Mouse (Mus musculus) forebrain, embryonic 10.5 days (tissue): ENCODE data around the gene Tmbim1. TPM values are rescaled to one million over a fixed set of nuclear protein-coding genes. Genes with fewer than 3 reads are reported as not detected.
"Not testable (repeated sequence)": the region's sequence is repeated elsewhere in the genome, so short reads cannot be mapped to it uniquely, and the experiment has no call there.

Experiments used
- DNase-seq: peaks from one replicate; pipeline ENCODE4 v3.0.0-alpha.2; 2017; ENCODE audit warnings: low spot score; ENCODE audit errors: extremely low spot score
- H3K27ac ChIP-seq: fragments of 300-500 bp; sonication (generic); 2 replicates; pipeline ENCODE4 v1.5.1; 2016; ENCODE audit warnings: mild to moderate bottlenecking
- H3K27me3 ChIP-seq: fragments of 300-500 bp; sonication (generic); 2 replicates; pipeline ENCODE4 v1.6.1; 2016; ENCODE audit warnings: mild to moderate bottlenecking; ENCODE audit not compliant: poor library complexity, severe bottlenecking
- H3K36me3 ChIP-seq: fragments of 300-500 bp; sonication (generic); replicated peaks from 2 replicates; pipeline ENCODE4 v1.6.1; 2016; ENCODE audit warnings: mild to moderate bottlenecking, moderate library complexity
- H3K4me1 ChIP-seq: fragments of 300-500 bp; sonication (generic); 2 replicates; pipeline ENCODE4 v1.6.1; 2016
- H3K4me3 ChIP-seq: fragments of 300-500 bp; sonication (generic); 2 replicates; pipeline ENCODE4 v1.5.1; 2016; ENCODE audit warnings: mild to moderate bottlenecking, moderate library complexity
- H3K9me3 ChIP-seq: fragments of 300-500 bp; sonication (generic); 2 replicates; pipeline ENCODE4 v1.6.1; 2016; ENCODE audit warnings: mild to moderate bottlenecking, moderate library complexity
- WGBS: fragments of 180-500 bp; shearing (Covaris S2); methylation state at CpG from one replicate; pipeline ENCODE4 v1.1.7; 2016; 5-methylcytosine and 5-hydroxymethylcytosine counted together
- polyA plus RNA-seq: library from polyadenylated mRNA; unstranded; fragments of >200 nt; fragmentation: Nextera tagmentation; extraction: Ambion mirVana; gene quantifications from 2 replicates; pipeline ENCODE4 v1.2.1, GENCODE M21; 2016

Gene Tmbim1
- polyA plus RNA-seq, 1 experiment from 2014 or later: 8.3 TPM

GRCm38 (mm10) chr1:74338013-74338412 is 32.6 kb upstream of the Tmbim1 start:
- Histone ChIP-seq H3K4me3 (no peak overlapping the region), H3K4me1 (peaks cover 31% of the 10 kb centered on the region), H3K9me3 (peaks cover 3% of the 10 kb centered on the region; the same call in 1 of the 2 replicates), H3K36me3 (peaks cover 10% of the 10 kb centered on the region), H3K27ac (no peak overlapping the region), H3K27me3 (0 out of 2 replicates have a peak, but pooled peaks cover 3% of the 10 kb centered on the region)
- WGBS: 95% methylated on average over 5 of the region's 5 CpGs
- no peak for DNase-seq

- WGBS: 91% methylated on average over 3 of the region's 3 CpGs
- 0 out of 2 replicates have a peak, but pooled peaks cover 3% of the 10 kb centered on the region for H3K27me3 ChIP-seq
- DNase-seq: no peak
- peaks cover 3% of the 10 kb centered on the region; the same call in 1 of the 2 replicates for H3K9me3 ChIP-seq
- peaks cover 10% of the 10 kb centered on the region for H3K36me3 ChIP-seq
- peaks cover 35% of the 10 kb centered on the region for H3K4me1 ChIP-seq
- no peak overlapping the region for H3K4me3 ChIP-seq
- 0 out of 2 replicates have a peak overlapping the region, but pooled peaks have one; percentile 11 for H3K27ac ChIP-seq
Measured at GRCm38 (mm10) chr1:74337241-74337771, 31.9 kb upstream of the Tmbim1 start.

- H3K4me1 ChIP-seq: peaks cover 52% of the 10 kb centered on the region
- peaks cover 10% of the 10 kb centered on the region for H3K36me3 ChIP-seq
- no peak for DNase-seq
- H3K27ac ChIP-seq: no peak overlapping the region
- WGBS: 82% methylated on average over 6 of the region's 6 CpGs
- H3K27me3 ChIP-seq: 0 out of 2 replicates have a peak, but pooled peaks cover 3% of the 10 kb centered on the region
- H3K9me3 ChIP-seq: peaks cover 3% of the 10 kb centered on the region; the same call in 1 of the 2 replicates
- no peak overlapping the region for H3K4me3 ChIP-seq
Measured at GRCm38 (mm10) chr1:74335436-74336170, 30.2 kb upstream of the Tmbim1 start.

GRCm38 (mm10) chr1:74335033-74335432 is 29.6 kb upstream of the Tmbim1 start:
- 0 out of 2 replicates have a peak, but pooled peaks cover 3% of the 10 kb centered on the region for H3K27me3 ChIP-seq
- H3K36me3 ChIP-seq: 0 out of 2 replicates have a peak, but pooled peaks cover 4% of the 10 kb centered on the region
- no peak overlapping the region for H3K27ac ChIP-seq
- H3K9me3 ChIP-seq: no peaks in the 10 kb centered on the region
- WGBS: 69% methylated on average over 4 of the region's 4 CpGs
- peaks cover 57% of the 10 kb centered on the region for H3K4me1 ChIP-seq
- DNase-seq: no peak
- H3K4me3 ChIP-seq: no peak overlapping the region

- Histone ChIP-seq H3K27me3 (0 out of 2 replicates have a peak, but pooled peaks cover 3% of the 10 kb centered on the region), H3K4me1 (peaks cover 58% of the 10 kb centered on the region), H3K36me3 (0 out of 2 replicates have a peak, but pooled peaks cover 4% of the 10 kb centered on the region), H3K27ac (no peak overlapping the region), H3K9me3 (no peaks in the 10 kb centered on the region), H3K4me3 (no peak overlapping the region)
- no peak for DNase-seq
- WGBS: 88% methylated on average over 3 of the region's 3 CpGs
Measured at GRCm38 (mm10) chr1:74334607-74335006, 29.2 kb upstream of the Tmbim1 start.

GRCm38 (mm10) chr1:74332930-74333329 is 27.5 kb upstream of the Tmbim1 start:
- H3K4me1 ChIP-seq: peaks cover 51% of the 10 kb centered on the region
- H3K27me3 ChIP-seq: 0 out of 2 replicates have a peak, but pooled peaks cover 3% of the 10 kb centered on the region
- 0 out of 2 replicates have a peak, but pooled peaks cover 4% of the 10 kb centered on the region for H3K36me3 ChIP-seq
- peak overlapping the region; percentile 86 for H3K27ac ChIP-seq
- H3K4me3 ChIP-seq: peak overlapping the region; percentile 60
- H3K9me3 ChIP-seq: no peaks in the 10 kb centered on the region
- DNase-seq: no peak
- 2% methylated on average over 9 of the region's 9 CpGs for WGBS

GRCm38 (mm10) chr1:74332241-74332763 is 26.9 kb upstream of the Tmbim1 start:
- peaks cover 51% of the 10 kb centered on the region for H3K4me1 ChIP-seq
- WGBS: under 1% methylated on average over 36 of the region's 36 CpGs
- peak overlapping the region; percentile 86 for H3K27ac ChIP-seq
- 0 out of 2 replicates have a peak, but pooled peaks cover 4% of the 10 kb centered on the region for H3K36me3 ChIP-seq
- peak overlapping the region; percentile 60 for H3K4me3 ChIP-seq
- H3K9me3 ChIP-seq: no peaks in the 10 kb centered on the region
- 0 out of 2 replicates have a peak, but pooled peaks cover 3% of the 10 kb centered on the region for H3K27me3 ChIP-seq
- peak; percentile 93 for DNase-seq

- no peaks in the 10 kb centered on the region for H3K9me3 ChIP-seq
- WGBS: 83% methylated on average over 4 of the region's 4 CpGs
- H3K4me3 ChIP-seq: no peak overlapping the region
- peaks cover 51% of the 10 kb centered on the region for H3K4me1 ChIP-seq
- 0 out of 2 replicates have a peak overlapping the region, but pooled peaks have one; percentile 30 for H3K27ac ChIP-seq
- H3K27me3 ChIP-seq: 0 out of 2 replicates have a peak, but pooled peaks cover 3% of the 10 kb centered on the region
- no peak for DNase-seq
- 0 out of 2 replicates have a peak, but pooled peaks cover under 1% of the 10 kb centered on the region for H3K36me3 ChIP-seq
Measured at GRCm38 (mm10) chr1:74331046-74331681, 25.7 kb upstream of the Tmbim1 start.

GRCm38 (mm10) chr1:74329899-74330431 is 24.5 kb upstream of the Tmbim1 start:
- WGBS: 89% methylated on average over 7 of the region's 7 CpGs
- Histone ChIP-seq H3K4me1 (peaks cover 45% of the 10 kb centered on the region), H3K27me3 (0 out of 2 replicates have a peak, but pooled peaks cover 3% of the 10 kb centered on the region), H3K9me3 (no peaks in the 10 kb centered on the region), H3K4me3 (no peak overlapping the region), H3K27ac (no peak overlapping the region), H3K36me3 (no peaks in the 10 kb centered on the region)
- DNase-seq: no peak

GRCm38 (mm10) chr1:74326916-74327315 is 21.5 kb upstream of the Tmbim1 start:
- H3K9me3 ChIP-seq, DNase-seq, H3K27me3 ChIP-seq, H3K27ac ChIP-seq, H3K36me3 ChIP-seq, H3K4me3 ChIP-seq: not testable (repeated sequence)
- WGBS: 72% methylated on average over 2 of the region's 2 CpGs
- H3K4me1 ChIP-seq: peaks cover 19% of the 10 kb centered on the region

- Histone ChIP-seq H3K27me3 (no peaks in the 10 kb centered on the region), H3K27ac (no peak overlapping the region), H3K4me3 (no peak overlapping the region), H3K9me3 (no peaks in the 10 kb centered on the region), H3K4me1 (no peaks in the 10 kb centered on the region), H3K36me3 (no peaks in the 10 kb centered on the region)
- no peak for DNase-seq
- WGBS: 86% methylated on average over 3 of the region's 3 CpGs
Measured at GRCm38 (mm10) chr1:74321396-74321795, 16.0 kb upstream of the Tmbim1 start.

- no peak for DNase-seq
- Histone ChIP-seq H3K9me3 (no peaks in the 10 kb centered on the region), H3K27ac (no peak overlapping the region), H3K4me3 (no peak overlapping the region), H3K4me1 (no peaks in the 10 kb centered on the region), H3K36me3 (no peaks in the 10 kb centered on the region), H3K27me3 (no peaks in the 10 kb centered on the region)
- WGBS: 88% methylated on average over 3 of the region's 3 CpGs
Measured at GRCm38 (mm10) chr1:74318711-74319110, 13.3 kb upstream of the Tmbim1 start.
